Mouse (Mus musculus) left cerebral cortex, postnatal 14 days (tissue): Measurements from ENCODE around the gene Ccl11. TPM values are rescaled to one million over a fixed set of nuclear protein-coding genes. Genes with fewer than 3 reads are reported as not detected.

Experiments used
- total RNA-seq, 2 experiments: library from RNA; stranded (reverse); gene quantifications; 2 replicates each; pipeline ENCODE4 v1.2.3; 2021

Ccl11 gene
- total RNA-seq, 2 experiments from 2014 or later, result 0.42 to 0.55 TPM

Other genes starting within 250 kb of the Ccl11 start
- gene 5530401A14Rik, start 197.2 kb upstream of the Ccl11 start, total RNA-seq, result under 1 TPM in 1 of 2 experiments, not detected in 1; 0.29 TPM
- 10 to 100 TPM; 94.7 to 97.6 TPM for gene Asic2, start 89.4 kb upstream of the Ccl11 start, total RNA-seq
- gene Ccl2, start 22.3 kb upstream of the Ccl11 start, total RNA-seq, result not detected
- gene Gm17268, start 19.3 kb upstream of the Ccl11 start, total RNA-seq, result not detected
- gene Ccl7, start 12.1 kb upstream of the Ccl11 start, total RNA-seq, result under 1 TPM in 1 of 2 experiments, not detected in 1; 0.59 TPM
- gene Ccl12, start 44.0 kb downstream of the Ccl11 start, total RNA-seq, result under 1 TPM in 1 of 2 experiments, not detected in 1; 0.75 TPM
- under 1 TPM in 1 of 2 experiments, not detected in 1; 0.74 TPM for gene Ccl8, start 57.4 kb downstream of the Ccl11 start, total RNA-seq
- not detected for gene Ccl1, start 247.9 kb downstream of the Ccl11 start, total RNA-seq